Mouse (Mus musculus): ENCODE measurements around the gene Sh3gl2.

- TF ChIP-seq CTCF (IDR thresholded peaks at IDR 0.05; ENCODE audit: control insufficient read depth, insufficient read depth, insufficient replicate concordance, low read depth, low read length) (no peak), POLR2A (IDR thresholded peaks at IDR 0.05; ENCODE audit: control insufficient read depth, low read depth, low read length) (no peak)
Observed at GRCm38 (mm10) chr4:85250786-85251185, 45.9 kb downstream of the Sh3gl2 start.

Measured in testis, adult 2 months (tissue).